8 mouse cellular contexts compared by ENCODE assay signal in the genomic region with DNA sequence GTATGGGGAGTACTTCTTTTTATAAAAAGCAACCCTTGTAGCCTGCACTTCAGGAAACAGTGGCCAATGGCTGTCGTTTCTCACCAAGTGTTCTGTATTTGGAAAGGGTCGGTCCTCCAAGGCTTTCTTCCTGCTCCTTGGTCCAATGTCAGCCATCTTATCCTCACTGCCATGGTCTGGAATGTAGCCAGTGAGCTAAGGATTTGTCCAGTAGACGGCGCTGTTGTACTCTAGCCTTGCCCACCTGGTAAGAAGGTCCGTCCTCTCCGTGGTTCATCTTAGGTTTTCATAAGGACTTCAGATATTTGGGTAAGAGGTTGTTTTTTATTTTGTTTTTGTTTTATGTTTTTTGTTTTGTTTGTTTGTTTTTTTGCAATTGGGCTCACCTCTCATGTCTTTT.
A peak's percentile ranks its signal among the peaks of the same experiment; 100 is the strongest.
DNase-seq lines count a peak whose midpoint lies in the region; ATAC-seq and TF ChIP-seq lines count a peak whose summit lies in the region.

No protein-coding gene starts in this region.

- no peak overlapping the region for H3K9ac ChIP-seq in midbrain, embryonic 11.5 days (ENCODE audit: low read length)
- H3K9ac ChIP-seq in midbrain, embryonic 15.5 days: no peak overlapping the region
- H3K9ac ChIP-seq in limb, embryonic 11.5 days (ENCODE audit: low read length): no peak overlapping the region

- 23% methylated on average over 6 of the region's 6 CpGs for WGBS in midbrain, embryonic 11.5 days
- 27% methylated on average over 6 of the region's 6 CpGs for whole genome bisulfite sequencing in midbrain, embryonic 15.5 days
- WGBS in limb, embryonic 11.5 days: 23% methylated on average over 6 of the region's 6 CpGs
- 29% methylated on average over 6 of the region's 6 CpGs for WGBS in olfactory bulb, adult 2 months

- H3K9me3 ChIP-seq in midbrain, embryonic 11.5 days (ENCODE audit: control insufficient read depth, low read length): no peaks in the 10 kb centered on the region
- H3K9me3 ChIP-seq in midbrain, embryonic 15.5 days: no peaks in the 10 kb centered on the region
- no peaks in the 10 kb centered on the region for H3K9me3 ChIP-seq in limb, embryonic 11.5 days (ENCODE audit: control insufficient read depth, low read length)

- peak; percentile 94 for DNase-seq in midbrain, embryonic 11.5 days (ENCODE audit: low spot score, missing footprints)
- peak; percentile 40 for DNase-seq in adrenal gland, adult 2 months
- DNase-seq in hindlimb bud, embryonic 11.5 days (ENCODE audit: extremely low spot score, low read depth, low spot score): peak; percentile 74
- DNase-seq in limb, embryonic 11.5 days (ENCODE audit: low spot score): peak; percentile 83

- no peaks in the 10 kb centered on the region for H3K4me1 ChIP-seq in midbrain, embryonic 11.5 days (ENCODE audit: control insufficient read depth, insufficient read depth, low read length)
- no peaks in the 10 kb centered on the region for H3K4me1 ChIP-seq in midbrain, embryonic 15.5 days
- H3K4me1 ChIP-seq in cortical plate, adult 2 months (ENCODE audit: control insufficient read depth, insufficient read depth, low read length): no peaks in the 10 kb centered on the region
- H3K4me1 ChIP-seq in limb, embryonic 11.5 days (ENCODE audit: control insufficient read depth, insufficient read depth, low read length): 0 out of 2 replicates have a peak, but pooled peaks cover 2% of the 10 kb centered on the region
- no peaks in the 10 kb centered on the region for H3K4me1 ChIP-seq in olfactory bulb, adult 2 months (ENCODE audit: control insufficient read depth, insufficient read depth, low read length)

- no peaks in the 10 kb centered on the region for H3K36me3 ChIP-seq in midbrain, embryonic 11.5 days (ENCODE audit: control insufficient read depth, insufficient read depth, low read length)
- no peaks in the 10 kb centered on the region for H3K36me3 ChIP-seq in midbrain, embryonic 15.5 days (replicated peaks)
- H3K36me3 ChIP-seq in limb, embryonic 11.5 days (ENCODE audit: control insufficient read depth, insufficient read depth, low read length): no peaks in the 10 kb centered on the region

- no peak overlapping the region for H3K4me3 ChIP-seq in midbrain, embryonic 11.5 days (ENCODE audit: low read depth, low read length)
- no peak overlapping the region for H3K4me3 ChIP-seq in midbrain, embryonic 15.5 days
- no peak overlapping the region for H3K4me3 ChIP-seq in cortical plate, adult 2 months (ENCODE audit: insufficient read depth, low read length)
- no peak overlapping the region for H3K4me3 ChIP-seq in limb, embryonic 11.5 days (ENCODE audit: low read depth, low read length)
- no peak overlapping the region for H3K4me3 ChIP-seq in olfactory bulb, adult 2 months (ENCODE audit: insufficient read depth, low read depth, low read length)

- TF ChIP-seq POLR2A in cortical plate, adult 2 months (IDR thresholded peaks at IDR 0.05; ENCODE audit: extremely low read depth, insufficient read depth, low read length): no peak
- no peak for TF ChIP-seq POLR2A in olfactory bulb, adult 2 months (IDR thresholded peaks at IDR 0.05; ENCODE audit: insufficient read depth, low read depth, low read length)

- TF ChIP-seq CTCF in cortical plate, adult 2 months (IDR thresholded peaks at IDR 0.05; ENCODE audit: extremely low read depth, insufficient read depth, low read length): peak; percentile 68
- TF ChIP-seq CTCF in olfactory bulb, adult 2 months (IDR thresholded peaks at IDR 0.05; ENCODE audit: insufficient read depth, low read depth, low read length): 0 out of 2 replicates have a peak, but pooled peaks have one; percentile 12

- peak; percentile 72; the same call in 1 of the 2 replicates for ATAC-seq in midbrain, embryonic 11.5 days (ENCODE audit: low FRiP score)
- ATAC-seq in midbrain, embryonic 15.5 days (replicated peaks): no peak
- ATAC-seq in limb, embryonic 11.5 days (ENCODE audit: insufficient number of reproducible peaks, low FRiP score, low TSS enrichment, low read depth): no peak
- ATAC-seq in erythroblast, adult 5-6 weeks (replicated peaks; ENCODE audit: low FRiP score, poor library complexity, severe bottlenecking): no peak

- no peaks in the 10 kb centered on the region for H3K27me3 ChIP-seq in midbrain, embryonic 11.5 days (ENCODE audit: control insufficient read depth, insufficient read depth, low read length)
- H3K27me3 ChIP-seq in midbrain, embryonic 15.5 days (replicated peaks): no peaks in the 10 kb centered on the region
- no peaks in the 10 kb centered on the region for H3K27me3 ChIP-seq in limb, embryonic 11.5 days (ENCODE audit: control insufficient read depth, insufficient read depth, low read length)

- H3K27ac ChIP-seq in midbrain, embryonic 11.5 days (ENCODE audit: low read depth, low read length): no peak overlapping the region
- no peak overlapping the region for H3K27ac ChIP-seq in midbrain, embryonic 15.5 days
- no peak overlapping the region for H3K27ac ChIP-seq in cortical plate, adult 2 months (ENCODE audit: insufficient read depth, low read length)
- H3K27ac ChIP-seq in limb, embryonic 11.5 days (replicated peaks; ENCODE audit: low read depth, low read length): no peak overlapping the region
- H3K27ac ChIP-seq in olfactory bulb, adult 2 months (ENCODE audit: insufficient read depth, low read depth, low read length): no peak overlapping the region

- H3K4me2 ChIP-seq in midbrain, embryonic 11.5 days: no peak overlapping the region
- no peak overlapping the region for H3K4me2 ChIP-seq in midbrain, embryonic 15.5 days
- no peak overlapping the region for H3K4me2 ChIP-seq in limb, embryonic 11.5 days (ENCODE audit: low read depth, severe bottlenecking)

Comparison
In these comparisons a context has a peak if more than half of its experiments do, and no peak if none do; other contexts are left out.
1. DNase-seq: peak in every context shown above with its lines; median percentile 94 in midbrain, embryonic 11.5 days; 83 in limb, embryonic 11.5 days; 74 in hindlimb bud, embryonic 11.5 days; 40 in adrenal gland, adult 2 months.